Mouse (Mus musculus): ENCODE data around the gene Stard10. TPM values are rescaled to one million over a fixed set of nuclear protein-coding genes. Genes with fewer than 3 reads are reported as not detected.

The Stard10 gene
- 13.1 and 13.5 TPM in 2 replicates for polyA plus RNA-seq (2011; ENCODE audit: insufficient read length, low read depth, missing spikeins)

- TF ChIP-seq CTCF (IDR thresholded peaks at IDR 0.05; ENCODE audit: borderline replicate concordance, insufficient read depth, low read length) = no peak
- no peak for TF ChIP-seq POLR2A (IDR thresholded peaks at IDR 0.05; ENCODE audit: low read depth, low read length)
- no peak within 1 kb of the TSS for H3K27ac ChIP-seq (ENCODE audit: insufficient read depth, low read length)
- H3K4me3 ChIP-seq (ENCODE audit: insufficient read depth, low read length) = no peak within 1 kb of the TSS
- H3K4me1 ChIP-seq (ENCODE audit: control insufficient read depth, insufficient read depth, low read length) = no peaks in the 10 kb centered on the region
Measured at GRCm38 (mm10) chr7:101317014-101317413, at the start of gene Stard10. Gene Stard10 (plus strand): TSS chr7:101317086.

DNA sequence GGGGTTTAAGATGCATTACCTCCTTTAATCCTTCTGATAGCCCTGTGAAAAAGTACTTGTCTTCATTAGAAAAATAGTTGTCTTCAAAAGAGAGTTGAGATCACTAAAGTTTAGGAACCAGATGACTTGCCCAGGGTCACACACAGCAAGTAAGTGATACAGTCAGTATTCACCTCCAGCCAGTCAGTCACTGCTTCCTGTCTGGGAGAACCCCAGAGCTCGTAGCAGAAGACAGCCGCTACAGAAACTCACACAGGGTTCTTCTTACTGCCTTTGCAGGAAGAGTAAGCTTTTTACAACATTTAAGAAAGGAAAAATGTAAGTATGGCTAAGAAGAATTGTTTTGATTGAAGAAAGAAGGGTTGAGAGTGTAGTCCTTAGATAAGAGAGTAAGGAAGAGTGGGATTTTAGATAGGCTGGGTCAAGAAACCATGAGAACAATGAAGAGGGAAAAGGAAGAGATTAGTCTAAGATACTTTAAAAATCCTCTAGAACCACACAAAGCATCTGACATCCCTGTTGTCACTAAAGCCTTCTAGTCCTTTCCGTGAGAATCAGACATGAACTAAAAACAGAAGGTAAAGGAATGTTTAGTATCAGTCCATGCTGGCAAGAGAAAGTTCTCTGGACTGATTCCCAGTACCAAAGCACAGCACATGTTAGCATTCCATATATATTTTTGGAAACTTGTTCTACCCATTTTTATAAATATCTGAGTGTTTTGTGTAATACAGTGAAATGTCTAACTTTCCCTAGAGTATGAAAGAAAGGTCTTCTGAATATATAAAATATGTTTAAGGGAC, 49.2 kb upstream of the Stard10 start:
- no peak for TF ChIP-seq CTCF (IDR thresholded peaks at IDR 0.05; ENCODE audit: borderline replicate concordance, insufficient read depth, low read length)
- no peak for TF ChIP-seq POLR2A (IDR thresholded peaks at IDR 0.05; ENCODE audit: low read depth, low read length)
- Histone ChIP-seq H3K4me3 (ENCODE audit: insufficient read depth, low read length) (no peak overlapping the region), H3K27ac (ENCODE audit: insufficient read depth, low read length) (peak overlapping the region; percentile 88), H3K4me1 (ENCODE audit: control insufficient read depth, insufficient read depth, low read length) (peaks cover 2% of the 10 kb centered on the region; the same call in 1 of the 2 replicates)

- peaks cover 2% of the 10 kb centered on the region; the same call in 1 of the 2 replicates for H3K4me1 ChIP-seq (ENCODE audit: control insufficient read depth, insufficient read depth, low read length)
- no peak for TF ChIP-seq POLR2A (IDR thresholded peaks at IDR 0.05; ENCODE audit: low read depth, low read length)
- no peak for TF ChIP-seq CTCF (IDR thresholded peaks at IDR 0.05; ENCODE audit: borderline replicate concordance, insufficient read depth, low read length)
- H3K4me3 ChIP-seq (ENCODE audit: insufficient read depth, low read length) = no peak overlapping the region
- H3K27ac ChIP-seq (ENCODE audit: insufficient read depth, low read length) = no peak overlapping the region
Measured at GRCm38 (mm10) chr7:101271602-101272001, 45.3 kb upstream of the Stard10 start.

GRCm38 (mm10) chr7:101272466-101273160, 44.3 kb upstream of the Stard10 start:
- TF ChIP-seq CTCF (IDR thresholded peaks at IDR 0.05; ENCODE audit: borderline replicate concordance, insufficient read depth, low read length) (no peak), POLR2A (IDR thresholded peaks at IDR 0.05; ENCODE audit: low read depth, low read length) (no peak)
- Histone ChIP-seq H3K4me1 (ENCODE audit: control insufficient read depth, insufficient read depth, low read length) (no peaks in the 10 kb centered on the region), H3K27ac (ENCODE audit: insufficient read depth, low read length) (no peak overlapping the region), H3K4me3 (ENCODE audit: insufficient read depth, low read length) (no peak overlapping the region)

DNA sequence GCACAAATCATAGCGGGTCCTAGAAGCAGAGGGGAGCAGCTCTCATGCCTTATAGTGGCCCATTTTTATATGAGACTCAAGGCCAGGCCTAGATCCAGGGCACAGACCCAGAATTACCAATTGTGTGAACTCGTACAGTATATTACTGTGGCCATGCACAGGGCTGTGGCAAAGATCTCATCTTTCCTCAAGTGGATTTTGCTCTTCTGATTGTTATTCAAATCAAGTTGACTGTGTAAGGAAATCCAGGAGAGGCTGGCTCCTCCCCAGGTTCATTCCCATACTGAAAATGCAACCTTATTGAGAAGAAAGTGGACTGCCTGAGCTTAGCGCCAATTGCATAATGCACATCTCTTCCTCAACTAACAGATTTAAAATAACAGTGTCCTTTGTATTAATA, 34.2 kb upstream of the Stard10 start:
- H3K27ac ChIP-seq (ENCODE audit: insufficient read depth, low read length) = no peak overlapping the region
- TF ChIP-seq CTCF (IDR thresholded peaks at IDR 0.05; ENCODE audit: borderline replicate concordance, insufficient read depth, low read length) (no peak), POLR2A (IDR thresholded peaks at IDR 0.05; ENCODE audit: low read depth, low read length) (no peak)
- H3K4me3 ChIP-seq (ENCODE audit: insufficient read depth, low read length) = no peak overlapping the region
- 0 out of 2 replicates have a peak, but pooled peaks cover 5% of the 10 kb centered on the region for H3K4me1 ChIP-seq (ENCODE audit: control insufficient read depth, insufficient read depth, low read length)

DNA sequence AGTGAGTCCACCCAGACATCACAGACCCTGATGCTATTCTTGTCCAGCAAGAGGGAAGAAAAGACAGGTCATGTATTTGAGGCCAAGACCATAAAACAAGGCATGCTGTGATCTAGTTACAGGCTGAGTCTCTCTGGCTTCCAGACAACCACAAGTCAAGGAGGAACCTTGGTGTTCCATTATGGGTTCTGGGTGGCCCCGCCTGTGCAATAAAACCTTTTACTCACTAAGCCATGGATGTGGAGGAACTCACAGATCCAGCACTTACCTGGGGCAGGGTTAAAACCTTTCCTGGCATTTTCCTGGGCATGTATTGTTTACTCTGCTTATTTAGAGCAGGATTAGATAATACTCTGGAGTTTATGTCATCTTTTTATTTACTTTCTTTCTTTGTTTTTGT, 32.4 kb upstream of the Stard10 start:
- TF ChIP-seq POLR2A (IDR thresholded peaks at IDR 0.05; ENCODE audit: low read depth, low read length) (no peak), CTCF (IDR thresholded peaks at IDR 0.05; ENCODE audit: borderline replicate concordance, insufficient read depth, low read length) (no peak)
- 0 out of 2 replicates have a peak, but pooled peaks cover 5% of the 10 kb centered on the region for H3K4me1 ChIP-seq (ENCODE audit: control insufficient read depth, insufficient read depth, low read length)
- no peak overlapping the region for H3K4me3 ChIP-seq (ENCODE audit: insufficient read depth, low read length)

GRCm38 (mm10) chr7:101286891-101287290, 30.0 kb upstream of the Stard10 start:
- TF ChIP-seq POLR2A (IDR thresholded peaks at IDR 0.05; ENCODE audit: low read depth, low read length) = no peak
- no peak for TF ChIP-seq CTCF (IDR thresholded peaks at IDR 0.05; ENCODE audit: borderline replicate concordance, insufficient read depth, low read length)
- no peak overlapping the region for H3K27ac ChIP-seq (ENCODE audit: insufficient read depth, low read length)
- H3K4me3 ChIP-seq (ENCODE audit: insufficient read depth, low read length) = no peak overlapping the region
- 0 out of 2 replicates have a peak, but pooled peaks cover 5% of the 10 kb centered on the region for H3K4me1 ChIP-seq (ENCODE audit: control insufficient read depth, insufficient read depth, low read length)

More for the DNA sequence above, 32.4 kb upstream of the Stard10 start:
- H3K27ac ChIP-seq (ENCODE audit: insufficient read depth, low read length) = no peak overlapping the region

DNA sequence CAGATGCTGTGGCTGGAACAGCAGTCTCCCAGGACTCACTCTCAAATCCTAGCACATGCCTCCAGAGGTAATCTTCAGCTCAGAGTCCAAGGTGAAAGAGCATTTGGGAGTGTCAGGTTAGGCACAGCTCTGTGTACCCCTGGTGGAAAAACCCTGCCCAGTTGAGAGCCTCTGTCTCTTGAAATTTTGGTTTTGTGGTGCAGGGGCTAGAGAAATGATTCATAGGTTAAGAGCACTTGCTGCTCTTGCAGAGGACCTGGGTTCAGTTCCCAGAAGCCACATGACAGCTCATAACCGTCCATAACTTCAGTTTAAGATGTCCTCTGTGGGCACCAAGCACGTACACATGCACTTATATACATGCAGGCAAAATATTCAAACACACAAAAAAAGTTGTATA, 29.1 kb upstream of the Stard10 start:
- Histone ChIP-seq H3K27ac (ENCODE audit: insufficient read depth, low read length) (no peak overlapping the region), H3K4me3 (ENCODE audit: insufficient read depth, low read length) (no peak overlapping the region), H3K4me1 (ENCODE audit: control insufficient read depth, insufficient read depth, low read length) (0 out of 2 replicates have a peak, but pooled peaks cover 5% of the 10 kb centered on the region)
- TF ChIP-seq POLR2A (IDR thresholded peaks at IDR 0.05; ENCODE audit: low read depth, low read length) = no peak
- TF ChIP-seq CTCF (IDR thresholded peaks at IDR 0.05; ENCODE audit: borderline replicate concordance, insufficient read depth, low read length) = no peak

DNA sequence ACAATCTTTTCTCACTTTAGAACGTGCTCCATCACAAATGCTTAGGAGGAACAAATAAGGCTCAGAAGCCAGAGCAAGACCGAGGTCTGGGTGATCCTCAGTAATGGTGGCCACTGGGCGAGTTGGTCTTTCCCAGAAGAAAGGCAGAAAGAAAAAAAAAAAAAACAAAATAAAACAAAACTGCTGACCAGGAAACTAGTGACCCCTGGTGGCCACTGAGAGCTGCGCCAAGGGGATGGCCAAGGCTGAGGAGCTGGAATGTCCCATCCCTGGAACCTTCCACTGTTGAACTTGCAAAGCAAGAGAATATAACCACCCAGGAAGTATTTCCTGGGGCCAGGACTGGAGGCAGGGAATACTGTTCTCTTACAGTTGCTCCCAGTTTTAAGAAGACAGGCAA, 28.4 kb upstream of the Stard10 start:
- no peak for TF ChIP-seq POLR2A (IDR thresholded peaks at IDR 0.05; ENCODE audit: low read depth, low read length)
- peak; percentile 61 for TF ChIP-seq CTCF (IDR thresholded peaks at IDR 0.05; ENCODE audit: borderline replicate concordance, insufficient read depth, low read length)
- Histone ChIP-seq H3K4me3 (ENCODE audit: insufficient read depth, low read length) (no peak overlapping the region), H3K4me1 (ENCODE audit: control insufficient read depth, insufficient read depth, low read length) (0 out of 2 replicates have a peak, but pooled peaks cover 5% of the 10 kb centered on the region), H3K27ac (ENCODE audit: insufficient read depth, low read length) (no peak overlapping the region)

All from embryonic fibroblast, embryonic 13.5 days (primary cell).